In the genomic region with DNA sequence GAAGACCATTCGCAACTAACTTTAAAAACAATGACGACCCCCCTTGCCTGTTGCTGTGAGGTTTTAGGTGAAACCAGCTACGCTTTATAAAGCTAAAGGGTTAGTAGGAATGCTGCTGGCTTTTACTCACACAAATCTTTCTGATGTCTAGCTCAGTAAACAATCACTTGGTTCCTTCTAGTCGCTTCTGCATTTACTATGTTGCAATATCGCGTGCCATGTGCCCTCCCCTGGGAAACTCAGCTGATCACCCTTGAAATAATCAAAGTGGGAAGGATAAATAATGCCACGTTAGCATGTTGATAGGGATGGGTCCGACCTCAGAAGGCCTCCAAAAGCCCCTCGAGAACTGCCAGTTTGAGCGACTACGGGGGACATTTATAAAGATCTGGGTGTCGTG, we compare ENCODE assay signal across 27 mouse cellular contexts. TPM values are rescaled to one million over a fixed set of nuclear protein-coding genes. Genes with fewer than 3 reads are reported as not detected.
DNase-seq lines count a peak whose midpoint lies in the region; ATAC-seq and TF ChIP-seq lines count a peak whose summit lies in the region.
"Had no signal": no experiment of that assay in that cellular context is flagged by ENCODE, and none has a peak within 500 bp of the region (broad histone marks: within the 10 kb centered on the region; RNA-seq: fewer than 3 reads in every experiment).

No protein-coding gene starts in this region.

- H3K4me3 ChIP-seq in hindbrain, embryonic 10.5 days = no peak overlapping the region
- no peak overlapping the region for H3K4me3 ChIP-seq in hindbrain, embryonic 12.5 days
- no peak overlapping the region for H3K4me3 ChIP-seq in liver, postnatal 0 days (ENCODE audit: low read depth, low read length)
- H3K4me3 ChIP-seq in liver, embryonic 11.5 days (ENCODE audit: low read depth, low read length) = no peak overlapping the region
- H3K4me3 ChIP-seq: gastrocnemius, adult 2 months; limb, embryonic 12.5 days; midbrain, embryonic 13.5 days; neural tube, embryonic 12.5 days; stomach, embryonic 15.5 days had no signal

- DNase-seq in hindbrain, embryonic 10.5 days (ENCODE audit: low spot score) = no peak
- no peak for DNase-seq in liver, postnatal 0 days
- DNase-seq in liver, embryonic 11.5 days (ENCODE audit: low spot score) = no peak
- no peak for DNase-seq in spleen, postnatal 10 days (ENCODE audit: low spot score in 2 of 2)
- DNase-seq: B cell, adult 2 months; cerebellum, adult 11-12 months; cerebellum, postnatal 36 days; gastrocnemius, adult 2 months; heart, postnatal 4 days; kidney, postnatal 10 days; right cerebral cortex, postnatal 14 days; spleen, adult 18-20 months; thymus, postnatal 25 days had no signal

- no peak for TF ChIP-seq CTCF in liver, postnatal 0 days (IDR thresholded peaks at IDR 0.05; ENCODE audit: low read depth)

- H3K27ac ChIP-seq in hindbrain, embryonic 10.5 days = peak overlapping the region; percentile 93
- no peak overlapping the region for H3K27ac ChIP-seq in hindbrain, embryonic 12.5 days
- H3K27ac ChIP-seq in liver, postnatal 0 days (ENCODE audit: low read depth) = 0 out of 2 replicates have a peak overlapping the region, but pooled peaks have one; percentile 19
- H3K27ac ChIP-seq in liver, embryonic 11.5 days (ENCODE audit: low read depth, low read length) = no peak overlapping the region
- H3K27ac ChIP-seq: gastrocnemius, adult 2 months; limb, embryonic 12.5 days; liver, embryonic 14.5 days; midbrain, embryonic 13.5 days; neural tube, embryonic 12.5 days; stomach, embryonic 15.5 days had no signal

- no peak for ATAC-seq in hindbrain, embryonic 12.5 days (ENCODE audit: low FRiP score)
- ATAC-seq in liver, postnatal 0 days = no peak
- ATAC-seq in liver, embryonic 11.5 days (replicated peaks; ENCODE audit: low FRiP score) = no peak
- peak; percentile 52 for ATAC-seq in granulocyte monocyte progenitor cell, adult 5-6 weeks (replicated peaks; ENCODE audit: poor library complexity, severe bottlenecking)
- 0 out of 2 replicates have a peak, but pooled peaks have one; percentile 30 for ATAC-seq in monocyte, adult 5-6 weeks (replicated peaks; ENCODE audit: insufficient number of reproducible peaks, low FRiP score, low TSS enrichment, poor library complexity, severe bottlenecking)
- ATAC-seq: inflammation-experienced regulatory T-cells, adult 6 months; midbrain, embryonic 13.5 days; Patski had no signal

- H3K36me3 ChIP-seq in hindbrain, embryonic 10.5 days = no peaks in the 10 kb centered on the region
- H3K36me3 ChIP-seq in hindbrain, embryonic 12.5 days = no peaks in the 10 kb centered on the region
- no peaks in the 10 kb centered on the region for H3K36me3 ChIP-seq in liver, postnatal 0 days (replicated peaks; ENCODE audit: insufficient read depth, low read length)
- no peaks in the 10 kb centered on the region for H3K36me3 ChIP-seq in liver, embryonic 11.5 days (ENCODE audit: control insufficient read depth, insufficient read depth, low read length)
- H3K36me3 ChIP-seq: G1E; limb, embryonic 12.5 days; midbrain, embryonic 13.5 days; neural tube, embryonic 12.5 days; stomach, embryonic 15.5 days had no signal

- H3K4me2 ChIP-seq in hindbrain, embryonic 12.5 days (replicated peaks) = no peak overlapping the region
- H3K4me2 ChIP-seq in liver, postnatal 0 days (ENCODE audit: low read depth, low read length) = no peak overlapping the region
- no peak overlapping the region for H3K4me2 ChIP-seq in liver, embryonic 11.5 days
- H3K4me2 ChIP-seq: limb, embryonic 12.5 days; midbrain, embryonic 13.5 days; neural tube, embryonic 12.5 days; stomach, embryonic 15.5 days had no signal

- TF ChIP-seq EP300 in liver, postnatal 0 days (IDR thresholded peaks at IDR 0.05; ENCODE audit: low read depth) = no peak

- no peaks in the 10 kb centered on the region for H3K9me3 ChIP-seq in hindbrain, embryonic 10.5 days
- H3K9me3 ChIP-seq in hindbrain, embryonic 12.5 days (replicated peaks) = no peaks in the 10 kb centered on the region
- no peaks in the 10 kb centered on the region for H3K9me3 ChIP-seq in liver, postnatal 0 days (ENCODE audit: low read length)
- no peaks in the 10 kb centered on the region for H3K9me3 ChIP-seq in liver, embryonic 11.5 days (ENCODE audit: control insufficient read depth, low read length)
- H3K9me3 ChIP-seq: G1E; limb, embryonic 12.5 days; midbrain, embryonic 13.5 days; neural tube, embryonic 12.5 days; stomach, embryonic 15.5 days had no signal

- H3K4me1 ChIP-seq in hindbrain, embryonic 10.5 days (replicated peaks) = peaks cover 59% of the 10 kb centered on the region
- peaks cover 34% of the 10 kb centered on the region for H3K4me1 ChIP-seq in hindbrain, embryonic 12.5 days
- H3K4me1 ChIP-seq in liver, postnatal 0 days (ENCODE audit: insufficient read depth) = peaks cover 22% of the 10 kb centered on the region
- H3K4me1 ChIP-seq in liver, embryonic 11.5 days (replicated peaks; ENCODE audit: control insufficient read depth, insufficient read depth, low read length) = no peaks in the 10 kb centered on the region

- no peak overlapping the region for H3K9ac ChIP-seq in hindbrain, embryonic 12.5 days
- no peak overlapping the region for H3K9ac ChIP-seq in liver, postnatal 0 days (replicated peaks)
- H3K9ac ChIP-seq in liver, embryonic 11.5 days (ENCODE audit: low read depth, low read length) = no peak overlapping the region
- H3K9ac ChIP-seq: limb, embryonic 12.5 days; liver, embryonic 14.5 days; midbrain, embryonic 13.5 days; neural tube, embryonic 12.5 days; stomach, embryonic 15.5 days had no signal

- WGBS in hindbrain, embryonic 10.5 days = 90% methylated on average over 12 of the region's 12 CpGs
- WGBS in hindbrain, embryonic 12.5 days = 83% methylated on average over 12 of the region's 12 CpGs
- WGBS in liver, postnatal 0 days (ENCODE audit: insufficient replicate concordance) = 62% methylated on average over 12 of the region's 12 CpGs
- WGBS in liver, embryonic 11.5 days = 77% methylated on average over 12 of the region's 12 CpGs

- peaks cover 23% of the 10 kb centered on the region for H3K27me3 ChIP-seq in hindbrain, embryonic 10.5 days (ENCODE audit: insufficient read depth, poor library complexity, severe bottlenecking)
- no peaks in the 10 kb centered on the region for H3K27me3 ChIP-seq in hindbrain, embryonic 12.5 days
- H3K27me3 ChIP-seq in liver, postnatal 0 days (ENCODE audit: insufficient read depth, low read length) = peaks cover 12% of the 10 kb centered on the region
- peaks cover 38% of the 10 kb centered on the region for H3K27me3 ChIP-seq in liver, embryonic 11.5 days (replicated peaks; ENCODE audit: control insufficient read depth, insufficient read depth, low read length)
- H3K27me3 ChIP-seq: neural tube, embryonic 12.5 days had no signal

RNA-seq across cellular contexts. Expression of a gene that starts 6.4 kb away (rescaled TPM):
- 0.31 and 0.77 TPM in 2 replicates for polyA plus RNA-seq in hindbrain, embryonic 10.5 days (2016; fragmentation: Nextera tagmentation; extraction: Ambion mirVana)
- 0.53 and 0.83 TPM in 2 replicates for polyA plus RNA-seq in hindbrain, embryonic 12.5 days (2016; fragmentation: Nextera tagmentation; extraction: Ambion mirVana)
- polyA plus RNA-seq in liver, postnatal 0 days (2015; fragmentation: Nextera tagmentation; extraction: Ambion mirVana) = 0.17 and 0.19 TPM in 2 replicates
- polyA plus RNA-seq in liver, embryonic 11.5 days (2014; fragmentation: Nextera tagmentation; extraction: Ambion mirVana) = 0.10 TPM in 1 of 2 replicates, not detected in the other
- total RNA-seq in granulocyte monocyte progenitor cell, adult 5-6 weeks (2014; fragmentation: Nextera tagmentation) = 0.32 TPM in 1 of 2 replicates, not detected in the other
- total RNA-seq in granulocyte monocyte progenitor cell, adult 5-6 weeks (2017) = 0.46 TPM in 1 of 2 replicates, not detected in the other
- total RNA-seq in monocyte, adult 5-6 weeks (2017) = not detected in 3 replicates
- polyA plus RNA-seq: G1E had no signal

RNA-seq across cellular contexts. Expression of a gene that starts 18.3 kb away (rescaled TPM):
- polyA plus RNA-seq in hindbrain, embryonic 10.5 days (2016; fragmentation: Nextera tagmentation; extraction: Ambion mirVana) = 0.11 and 0.71 TPM in 2 replicates
- 1.2 and 2.0 TPM in 2 replicates for polyA plus RNA-seq in hindbrain, embryonic 12.5 days (2016; fragmentation: Nextera tagmentation; extraction: Ambion mirVana)
- polyA plus RNA-seq in liver, postnatal 0 days (2015; fragmentation: Nextera tagmentation; extraction: Ambion mirVana) = 0.07 TPM in 2 replicates
- 0.39 and 0.51 TPM in 2 replicates for polyA plus RNA-seq in liver, embryonic 11.5 days (2014; fragmentation: Nextera tagmentation; extraction: Ambion mirVana)
- not detected in 2 replicates for total RNA-seq in granulocyte monocyte progenitor cell, adult 5-6 weeks (2014; fragmentation: Nextera tagmentation)
- total RNA-seq in granulocyte monocyte progenitor cell, adult 5-6 weeks (2017) = not detected in 2 replicates
- total RNA-seq in monocyte, adult 5-6 weeks (2017) = 0.29 TPM in 1 of 3 replicates, not detected in the others
- total RNA-seq: G1E; gastrocnemius, adult 2 months; gastrocnemius, postnatal 4 days; heart, postnatal 4 days had no signal
- polyA plus RNA-seq: G1E; heart, embryonic 16.5 days; inflammation-experienced regulatory T-cells, adult 6 months; limb, embryonic 12.5 days; lung, embryonic 16.5 days had no signal

RNA-seq across cellular contexts. Expression of a gene that starts 29.0 kb away (rescaled TPM):
- 8.7 and 10.5 TPM in 2 replicates for polyA plus RNA-seq in hindbrain, embryonic 10.5 days (2016; fragmentation: Nextera tagmentation; extraction: Ambion mirVana)
- 9.4 and 9.8 TPM in 2 replicates for polyA plus RNA-seq in hindbrain, embryonic 12.5 days (2016; fragmentation: Nextera tagmentation; extraction: Ambion mirVana)
- 1.8 TPM in 2 replicates for polyA plus RNA-seq in liver, postnatal 0 days (2015; fragmentation: Nextera tagmentation; extraction: Ambion mirVana)
- 7.7 and 7.8 TPM in 2 replicates for polyA plus RNA-seq in liver, embryonic 11.5 days (2014; fragmentation: Nextera tagmentation; extraction: Ambion mirVana)
- total RNA-seq in granulocyte monocyte progenitor cell, adult 5-6 weeks (2014; fragmentation: Nextera tagmentation) = 10.2 and 16.0 TPM in 2 replicates
- 13.8 and 16.2 TPM in 2 replicates for total RNA-seq in granulocyte monocyte progenitor cell, adult 5-6 weeks (2017)
- 17.5 to 26.9 TPM (median 23.7 TPM) in 3 replicates for total RNA-seq in monocyte, adult 5-6 weeks (2017)

RNA-seq across cellular contexts. Expression of a gene that starts 49.5 kb away (rescaled TPM):
- polyA plus RNA-seq in hindbrain, embryonic 10.5 days (2016; fragmentation: Nextera tagmentation; extraction: Ambion mirVana) = 2.1 and 2.3 TPM in 2 replicates
- polyA plus RNA-seq in hindbrain, embryonic 12.5 days (2016; fragmentation: Nextera tagmentation; extraction: Ambion mirVana) = 13.7 and 16.1 TPM in 2 replicates
- 0.29 and 1.4 TPM in 2 replicates for polyA plus RNA-seq in liver, postnatal 0 days (2015; fragmentation: Nextera tagmentation; extraction: Ambion mirVana)
- polyA plus RNA-seq in liver, embryonic 11.5 days (2014; fragmentation: Nextera tagmentation; extraction: Ambion mirVana) = 0.16 and 0.22 TPM in 2 replicates
- total RNA-seq in granulocyte monocyte progenitor cell, adult 5-6 weeks (2014; fragmentation: Nextera tagmentation) = not detected in 2 replicates
- not detected in 2 replicates for total RNA-seq in granulocyte monocyte progenitor cell, adult 5-6 weeks (2017)
- total RNA-seq in monocyte, adult 5-6 weeks (2017) = not detected in 3 replicates
- polyA plus RNA-seq: G1E had no signal

Comparison
In these comparisons a context has a peak if more than half of its experiments do, and no peak if none do; other contexts are left out.
1. H3K27ac ChIP-seq: peak in hindbrain, embryonic 10.5 days (single experiment) and liver, postnatal 0 days (single experiment); none in hindbrain, embryonic 12.5 days (single experiment) and liver, embryonic 11.5 days (single experiment).
2. ATAC-seq: peak in granulocyte monocyte progenitor cell, adult 5-6 weeks (single experiment) and monocyte, adult 5-6 weeks (single experiment); none in hindbrain, embryonic 12.5 days (single experiment), liver, postnatal 0 days (single experiment) and liver, embryonic 11.5 days (single experiment).